ENCODE assay signal across 8 mouse cellular contexts in the genomic region with DNA sequence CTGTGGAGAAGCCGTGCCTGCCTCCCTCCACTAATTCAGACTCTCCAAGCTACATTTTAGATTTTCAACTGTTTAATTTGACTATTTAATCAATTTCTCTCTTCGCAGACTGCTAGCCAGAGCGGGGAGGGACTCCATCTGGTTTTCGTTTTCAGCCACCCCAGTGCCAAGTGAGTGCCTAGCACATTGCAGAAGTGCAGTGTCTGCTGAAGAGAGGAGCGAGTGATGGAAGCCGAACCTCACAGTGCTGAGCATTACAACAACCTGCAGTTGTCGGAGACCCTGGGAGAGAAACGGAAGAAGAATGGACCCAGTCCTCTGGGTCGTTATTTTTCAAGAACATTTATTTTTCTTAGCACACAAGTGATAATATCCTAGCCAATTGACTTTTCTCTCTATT. TPM values are rescaled to one million over a fixed set of nuclear protein-coding genes. Genes with fewer than 3 reads are reported as not detected.
A peak's percentile ranks its signal among the peaks of the same experiment; 100 is the strongest.
DNase-seq lines count a peak whose midpoint lies in the region.

No protein-coding gene starts in this region.

- peak; percentile 87 for DNase-seq in heart, adult 11 months
- no peak for DNase-seq in heart, adult 8-10 months (ENCODE audit: low spot score)
- peak; percentile 10 for DNase-seq in gastrocnemius, postnatal 25 days
- peak; percentile 52 to 70 for DNase-seq in layer of hippocampus, postnatal 10 days (ENCODE audit: low spot score in 2 of 2)
- peak; percentile 23 for DNase-seq in right cerebral cortex, adult 18-20 months
- no peak for DNase-seq in thymus, postnatal 10 days (ENCODE audit: low spot score in 2 of 2)
- DNase-seq in natural killer cell, adult 2 months (ENCODE audit: low spot score in 2 of 2) = no peak
- no peak for DNase-seq in adrenal gland, postnatal 4 days (ENCODE audit: low spot score in 2 of 2)

RNA-seq across cellular contexts. Expression of gene Hmcn1, which starts 59.6 kb away (rescaled TPM):
- total RNA-seq in heart, adult 8-10 months (2022) = 10 to 100 TPM; 10.9 to 15.1 (median 12.2) TPM
- total RNA-seq in gastrocnemius, postnatal 25 days (2021) = 1 to 10 TPM; 7.9 to 8.6 TPM
- 1 to 10 TPM; 6.1 to 7.6 TPM for total RNA-seq in layer of hippocampus, postnatal 10 days (2021)
- 10 to 100 TPM; 12.3 to 20.5 TPM for total RNA-seq in adrenal gland, postnatal 4 days (2021)

Comparison
In these comparisons a context has a peak if more than half of its experiments do, and no peak if none do; other contexts are left out.
1. DNase-seq: peak in heart, adult 11 months (single experiment), gastrocnemius, postnatal 25 days (single experiment), layer of hippocampus, postnatal 10 days (2 of 2) and right cerebral cortex, adult 18-20 months (single experiment); none in heart, adult 8-10 months (single experiment), thymus, postnatal 10 days (0 of 2), natural killer cell, adult 2 months (0 of 2) and adrenal gland, postnatal 4 days (0 of 2).